Mouse (Mus musculus): ENCODE results near the gene Exoc2. TPM values are rescaled to one million over a fixed set of nuclear protein-coding genes. Genes with fewer than 3 reads are reported as not detected.

Gene Exoc2
- polyA plus RNA-seq, 1 experiment from 2014 or later = 28.8 TPM

DNA sequence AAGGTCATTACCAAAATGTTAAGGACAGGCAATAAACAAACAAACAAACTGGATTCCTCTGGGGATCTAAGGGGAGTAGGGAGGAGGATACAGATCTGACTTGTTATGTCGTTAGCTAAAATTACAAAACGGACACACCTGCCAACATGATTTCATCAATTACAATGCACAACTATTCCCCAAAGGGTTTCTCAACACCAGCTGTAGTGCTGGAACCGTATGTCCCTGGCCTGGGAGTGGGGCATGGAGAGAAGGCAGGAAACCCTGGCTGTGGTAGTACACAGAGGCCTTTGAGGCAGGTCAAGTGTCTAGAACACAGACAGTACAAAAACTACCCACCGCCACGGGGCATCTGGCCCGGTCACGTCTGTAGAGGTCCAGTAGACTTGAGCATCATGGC, 164.7 kb downstream of the Exoc2 start:
- ATAC-seq (ENCODE audit: insufficient read depth, low FRiP score) = no peak
- Histone ChIP-seq H3K36me3 (ENCODE audit: control insufficient read depth, insufficient read depth, low read length) (0 out of 2 replicates have a peak, but pooled peaks cover 3% of the 10 kb centered on the region), H3K27me3 (ENCODE audit: control insufficient read depth, insufficient read depth, low read length) (no peaks in the 10 kb centered on the region), H3K4me3 (replicated peaks; ENCODE audit: low read length) (no peak overlapping the region), H3K9ac (ENCODE audit: low read length) (no peak overlapping the region), H3K9me3 (replicated peaks; ENCODE audit: control insufficient read depth, low read length) (no peaks in the 10 kb centered on the region), H3K4me1 (ENCODE audit: control insufficient read depth, insufficient read depth, low read length) (no peaks in the 10 kb centered on the region), H3K4me2 (ENCODE audit: low read depth, low read length) (no peak overlapping the region), H3K27ac (ENCODE audit: low read length) (no peak overlapping the region)
- WGBS = 85% methylated on average over 7 of the region's 7 CpGs

DNA sequence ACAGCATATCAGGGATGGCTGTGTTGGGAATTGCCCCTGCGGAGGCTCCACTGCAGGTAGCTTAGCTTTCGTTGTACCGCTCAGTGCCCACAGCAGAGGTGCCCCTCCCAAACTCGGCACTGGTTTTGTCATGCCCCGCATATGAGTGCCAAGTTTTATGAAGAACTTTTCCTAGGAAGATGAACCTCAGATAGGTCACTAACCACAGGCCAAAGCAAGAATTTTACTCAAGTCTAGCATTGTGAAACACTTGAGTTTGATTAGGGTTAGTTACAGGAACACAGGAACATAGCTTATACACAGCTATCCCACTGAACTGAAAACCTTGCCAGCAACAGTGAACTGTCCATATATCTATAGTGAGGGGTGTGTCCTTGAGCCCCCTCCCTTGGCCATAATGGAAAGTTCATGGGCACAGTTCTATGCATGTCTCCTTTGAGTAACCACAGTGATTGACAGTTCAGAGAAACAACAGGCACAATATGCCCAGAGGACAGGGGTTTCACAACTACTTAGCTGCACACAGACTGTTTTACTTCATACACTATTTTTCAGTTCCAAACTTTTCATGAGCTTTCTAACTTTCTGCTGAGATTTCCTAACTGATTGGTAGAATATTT, 171.4 kb downstream of the Exoc2 start:
- ATAC-seq (ENCODE audit: insufficient read depth, low FRiP score) = no peak
- H3K4me3 ChIP-seq (replicated peaks; ENCODE audit: low read length) = no peak overlapping the region
- no peak overlapping the region for H3K4me2 ChIP-seq (ENCODE audit: low read depth, low read length)
- H3K9ac ChIP-seq (ENCODE audit: low read length) = no peak overlapping the region
- no peak overlapping the region for H3K27ac ChIP-seq (ENCODE audit: low read length)
- H3K9me3 ChIP-seq (replicated peaks; ENCODE audit: control insufficient read depth, low read length) = no peaks in the 10 kb centered on the region
- H3K27me3 ChIP-seq (ENCODE audit: control insufficient read depth, insufficient read depth, low read length) = no peaks in the 10 kb centered on the region
- H3K36me3 ChIP-seq (ENCODE audit: control insufficient read depth, insufficient read depth, low read length) = no peaks in the 10 kb centered on the region
- WGBS = 86% methylated on average over 5 of the region's 5 CpGs
- H3K4me1 ChIP-seq (ENCODE audit: control insufficient read depth, insufficient read depth, low read length) = no peaks in the 10 kb centered on the region

DNA sequence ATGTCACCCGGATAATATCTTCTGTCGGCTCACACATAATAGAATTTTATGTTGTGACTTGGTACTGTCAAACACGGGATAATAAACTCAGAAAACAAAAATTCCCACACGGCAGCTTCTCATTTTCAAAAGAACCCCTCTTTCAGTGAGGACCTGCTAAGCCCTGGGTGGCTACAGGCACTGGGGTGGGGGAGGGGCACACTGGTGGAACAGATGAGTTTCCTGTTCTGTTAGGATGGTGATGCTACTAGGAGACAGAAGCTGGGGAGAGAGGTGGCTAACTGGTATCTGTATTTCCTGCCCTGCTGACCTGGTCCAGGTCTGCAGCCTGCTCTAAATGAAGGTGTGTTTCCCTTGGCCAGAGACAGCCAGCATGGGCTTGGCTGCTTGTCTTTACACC, 172.0 kb downstream of the Exoc2 start:
- no peaks in the 10 kb centered on the region for H3K9me3 ChIP-seq (replicated peaks; ENCODE audit: control insufficient read depth, low read length)
- no peak overlapping the region for H3K4me3 ChIP-seq (replicated peaks; ENCODE audit: low read length)
- no peak overlapping the region for H3K27ac ChIP-seq (ENCODE audit: low read length)
- 70% methylated on average over 4 of the region's 4 CpGs for WGBS
- H3K27me3 ChIP-seq (ENCODE audit: control insufficient read depth, insufficient read depth, low read length) = no peaks in the 10 kb centered on the region
- no peak overlapping the region for H3K4me2 ChIP-seq (ENCODE audit: low read depth, low read length)
- no peak for ATAC-seq (ENCODE audit: insufficient read depth, low FRiP score)
- no peak overlapping the region for H3K9ac ChIP-seq (ENCODE audit: low read length)
- no peaks in the 10 kb centered on the region for H3K4me1 ChIP-seq (ENCODE audit: control insufficient read depth, insufficient read depth, low read length)
- H3K36me3 ChIP-seq (ENCODE audit: control insufficient read depth, insufficient read depth, low read length) = no peaks in the 10 kb centered on the region

- no peak overlapping the region for H3K4me2 ChIP-seq (ENCODE audit: low read depth, low read length)
- no peaks in the 10 kb centered on the region for H3K27me3 ChIP-seq (ENCODE audit: control insufficient read depth, insufficient read depth, low read length)
- H3K36me3 ChIP-seq (ENCODE audit: control insufficient read depth, insufficient read depth, low read length) = no peaks in the 10 kb centered on the region
- no peaks in the 10 kb centered on the region for H3K9me3 ChIP-seq (replicated peaks; ENCODE audit: control insufficient read depth, low read length)
- H3K4me3 ChIP-seq (replicated peaks; ENCODE audit: low read length) = no peak overlapping the region
- 79% methylated on average over 4 of the region's 4 CpGs for WGBS
- H3K27ac ChIP-seq (ENCODE audit: low read length) = no peak overlapping the region
- peaks cover 7% of the 10 kb centered on the region; the same call in 1 of the 2 replicates for H3K4me1 ChIP-seq (ENCODE audit: control insufficient read depth, insufficient read depth, low read length)
- no peak overlapping the region for H3K9ac ChIP-seq (ENCODE audit: low read length)
- ATAC-seq (ENCODE audit: insufficient read depth, low FRiP score) = no peak
Measured at GRCm38 (mm10) chr13:30795960-30796359, 177.9 kb downstream of the Exoc2 start.

GRCm38 (mm10) chr13:30793616-30794015, 180.3 kb downstream of the Exoc2 start:
- no peak for ATAC-seq (ENCODE audit: insufficient read depth, low FRiP score)

DNA sequence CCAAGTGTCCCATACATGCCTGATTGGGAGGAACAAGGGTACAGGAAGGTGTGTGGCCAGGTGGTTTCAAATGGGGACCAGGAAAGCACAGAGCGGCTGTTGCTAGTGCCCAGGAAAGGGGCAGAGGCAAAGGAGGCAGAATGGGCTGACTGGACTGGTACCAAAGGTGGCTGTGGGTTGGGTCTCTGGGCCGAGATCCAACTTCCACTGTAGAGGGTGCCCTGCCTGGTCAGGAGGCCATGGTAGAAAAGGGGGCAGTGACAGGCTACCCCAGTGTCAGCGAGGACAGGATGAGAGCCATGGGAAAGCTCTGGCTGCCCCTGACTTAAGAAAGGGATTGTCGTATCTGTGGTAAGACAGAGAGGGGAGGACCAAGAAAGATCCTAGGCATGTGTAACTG, 180.7 kb downstream of the Exoc2 start:
- Histone ChIP-seq H3K9me3 (replicated peaks; ENCODE audit: control insufficient read depth, low read length) (no peaks in the 10 kb centered on the region), H3K9ac (ENCODE audit: low read length) (no peak overlapping the region), H3K36me3 (ENCODE audit: control insufficient read depth, insufficient read depth, low read length) (no peaks in the 10 kb centered on the region), H3K4me1 (ENCODE audit: control insufficient read depth, insufficient read depth, low read length) (peaks cover 7% of the 10 kb centered on the region; the same call in 1 of the 2 replicates), H3K4me3 (replicated peaks; ENCODE audit: low read length) (no peak overlapping the region), H3K27me3 (ENCODE audit: control insufficient read depth, insufficient read depth, low read length) (no peaks in the 10 kb centered on the region), H3K4me2 (ENCODE audit: low read depth, low read length) (no peak overlapping the region), H3K27ac (ENCODE audit: low read length) (no peak overlapping the region)
- 80% methylated on average over 4 of the region's 4 CpGs for WGBS
- ATAC-seq (ENCODE audit: insufficient read depth, low FRiP score) = no peak

More at GRCm38 (mm10) chr13:30793616-30794015, 180.3 kb downstream of the Exoc2 start:
- Histone ChIP-seq H3K4me2 (ENCODE audit: low read depth, low read length) (no peak overlapping the region), H3K27ac (ENCODE audit: low read length) (no peak overlapping the region), H3K27me3 (ENCODE audit: control insufficient read depth, insufficient read depth, low read length) (no peaks in the 10 kb centered on the region), H3K9me3 (replicated peaks; ENCODE audit: control insufficient read depth, low read length) (no peaks in the 10 kb centered on the region), H3K9ac (ENCODE audit: low read length) (no peak overlapping the region), H3K4me3 (replicated peaks; ENCODE audit: low read length) (no peak overlapping the region), H3K4me1 (ENCODE audit: control insufficient read depth, insufficient read depth, low read length) (peaks cover 7% of the 10 kb centered on the region; the same call in 1 of the 2 replicates), H3K36me3 (ENCODE audit: control insufficient read depth, insufficient read depth, low read length) (no peaks in the 10 kb centered on the region)
- WGBS = 78% methylated on average over 5 of the region's 5 CpGs

- WGBS = 63% methylated on average over 3 of the region's 3 CpGs
- no peaks in the 10 kb centered on the region for H3K27me3 ChIP-seq (ENCODE audit: control insufficient read depth, insufficient read depth, low read length)
- peaks cover 7% of the 10 kb centered on the region; the same call in 1 of the 2 replicates for H3K4me1 ChIP-seq (ENCODE audit: control insufficient read depth, insufficient read depth, low read length)
- H3K4me2 ChIP-seq (ENCODE audit: low read depth, low read length) = no peak overlapping the region
- no peak for ATAC-seq (ENCODE audit: insufficient read depth, low FRiP score)
- no peaks in the 10 kb centered on the region for H3K9me3 ChIP-seq (replicated peaks; ENCODE audit: control insufficient read depth, low read length)
- no peaks in the 10 kb centered on the region for H3K36me3 ChIP-seq (ENCODE audit: control insufficient read depth, insufficient read depth, low read length)
- no peak overlapping the region for H3K9ac ChIP-seq (ENCODE audit: low read length)
- no peak overlapping the region for H3K27ac ChIP-seq (ENCODE audit: low read length)
- no peak overlapping the region for H3K4me3 ChIP-seq (replicated peaks; ENCODE audit: low read length)
Measured at GRCm38 (mm10) chr13:30792741-30793140, 181.2 kb downstream of the Exoc2 start.

- H3K36me3 ChIP-seq (ENCODE audit: control insufficient read depth, insufficient read depth, low read length) = no peaks in the 10 kb centered on the region
- no peak overlapping the region for H3K4me2 ChIP-seq (ENCODE audit: low read depth, low read length)
- no peaks in the 10 kb centered on the region for H3K27me3 ChIP-seq (ENCODE audit: control insufficient read depth, insufficient read depth, low read length)
- H3K27ac ChIP-seq (ENCODE audit: low read length) = no peak overlapping the region
- ATAC-seq (ENCODE audit: insufficient read depth, low FRiP score) = no peak
- peaks cover 7% of the 10 kb centered on the region; the same call in 1 of the 2 replicates for H3K4me1 ChIP-seq (ENCODE audit: control insufficient read depth, insufficient read depth, low read length)
- no peak overlapping the region for H3K9ac ChIP-seq (ENCODE audit: low read length)
- 62% methylated on average over 9 of the region's 9 CpGs for WGBS
- no peak overlapping the region for H3K4me3 ChIP-seq (replicated peaks; ENCODE audit: low read length)
- H3K9me3 ChIP-seq (replicated peaks; ENCODE audit: control insufficient read depth, low read length) = no peaks in the 10 kb centered on the region
Measured at GRCm38 (mm10) chr13:30792308-30792707, 181.6 kb downstream of the Exoc2 start.

DNA sequence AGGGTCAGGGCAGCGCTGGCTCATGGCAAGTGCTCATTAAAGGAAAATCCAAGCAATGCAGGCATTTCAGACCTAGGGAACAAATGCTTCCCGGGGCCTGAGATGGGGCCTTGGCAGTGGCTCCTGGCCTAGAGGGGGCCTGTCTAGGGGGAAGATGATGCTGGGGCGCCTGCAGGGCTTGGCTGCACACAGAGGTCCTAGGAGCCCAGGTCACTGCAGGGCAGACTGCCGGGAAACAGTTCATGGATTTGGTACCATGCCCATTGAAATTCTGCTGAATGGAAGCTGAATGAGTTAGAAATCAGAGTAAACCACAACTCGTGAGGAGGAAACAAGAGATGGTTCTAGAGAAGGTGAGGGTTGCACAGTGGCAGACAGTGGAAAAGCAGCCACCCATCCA, 183.9 kb downstream of the Exoc2 start:
- Histone ChIP-seq H3K27ac (ENCODE audit: low read length) (no peak overlapping the region), H3K27me3 (ENCODE audit: control insufficient read depth, insufficient read depth, low read length) (no peaks in the 10 kb centered on the region), H3K9ac (ENCODE audit: low read length) (no peak overlapping the region), H3K4me3 (replicated peaks; ENCODE audit: low read length) (no peak overlapping the region), H3K36me3 (ENCODE audit: control insufficient read depth, insufficient read depth, low read length) (no peaks in the 10 kb centered on the region), H3K9me3 (replicated peaks; ENCODE audit: control insufficient read depth, low read length) (no peaks in the 10 kb centered on the region), H3K4me2 (ENCODE audit: low read depth, low read length) (no peak overlapping the region), H3K4me1 (ENCODE audit: control insufficient read depth, insufficient read depth, low read length) (peaks cover 7% of the 10 kb centered on the region; the same call in 1 of the 2 replicates)
- 67% methylated on average over 5 of the region's 5 CpGs for WGBS
- no peak for ATAC-seq (ENCODE audit: insufficient read depth, low FRiP score)
